Mouse (Mus musculus) heart, adult 8-10 months (tissue): ENCODE measurements at regions not wholly inside any gene's neighbourhood (a gene's known extent, or its start where the extent isn't known, plus 50 kb on each side); places are given as distances from the start of the nearest gene placed in this dataset.

Experiments used
- DNase-seq: peaks from one replicate; pipeline ENCODE4 v3.0.0; 2022; ENCODE audit warnings: low spot score

DNA sequence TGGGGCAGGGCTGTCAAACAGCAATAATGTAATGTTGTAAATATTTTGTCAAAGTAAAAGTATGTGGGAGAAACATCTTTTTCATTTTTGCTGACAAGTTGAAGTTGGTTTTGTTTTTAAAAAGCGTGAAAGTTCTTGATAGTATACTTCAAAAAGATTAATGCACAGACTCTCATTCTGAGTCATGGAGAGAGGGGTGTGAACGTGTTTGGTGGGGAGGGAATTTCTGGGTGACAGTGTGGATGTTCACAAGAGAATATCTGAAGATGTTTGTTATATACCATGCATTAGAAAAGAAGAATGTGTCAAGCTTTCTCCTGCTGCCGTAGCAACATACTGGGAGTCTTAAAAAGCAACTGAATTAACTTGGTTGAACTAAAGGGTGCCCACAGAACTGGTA, 57.0 kb downstream of the Rps29 start:
- no peak for DNase-seq

DNA sequence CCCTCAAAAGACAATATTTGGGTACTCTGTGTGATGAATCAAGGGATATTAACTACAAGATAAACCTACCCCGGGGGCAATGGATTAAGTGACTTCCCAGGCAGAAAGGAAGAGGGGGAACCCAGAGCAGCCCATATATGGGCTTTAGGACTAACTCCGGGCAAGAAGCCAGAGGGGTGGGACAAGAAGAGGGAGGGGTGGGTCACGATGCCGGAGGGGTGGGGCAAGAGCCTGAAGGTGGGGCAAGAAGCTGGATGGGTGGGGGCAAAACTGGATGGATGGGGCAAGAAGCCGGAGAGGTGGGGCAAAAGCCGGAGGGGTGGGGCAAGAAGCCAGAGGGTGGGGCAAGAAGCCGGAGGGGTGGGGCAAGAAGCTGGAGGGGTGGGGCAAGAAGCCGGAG, 64.1 kb downstream of the Rps29 start:
- DNase-seq, result no peak

DNA sequence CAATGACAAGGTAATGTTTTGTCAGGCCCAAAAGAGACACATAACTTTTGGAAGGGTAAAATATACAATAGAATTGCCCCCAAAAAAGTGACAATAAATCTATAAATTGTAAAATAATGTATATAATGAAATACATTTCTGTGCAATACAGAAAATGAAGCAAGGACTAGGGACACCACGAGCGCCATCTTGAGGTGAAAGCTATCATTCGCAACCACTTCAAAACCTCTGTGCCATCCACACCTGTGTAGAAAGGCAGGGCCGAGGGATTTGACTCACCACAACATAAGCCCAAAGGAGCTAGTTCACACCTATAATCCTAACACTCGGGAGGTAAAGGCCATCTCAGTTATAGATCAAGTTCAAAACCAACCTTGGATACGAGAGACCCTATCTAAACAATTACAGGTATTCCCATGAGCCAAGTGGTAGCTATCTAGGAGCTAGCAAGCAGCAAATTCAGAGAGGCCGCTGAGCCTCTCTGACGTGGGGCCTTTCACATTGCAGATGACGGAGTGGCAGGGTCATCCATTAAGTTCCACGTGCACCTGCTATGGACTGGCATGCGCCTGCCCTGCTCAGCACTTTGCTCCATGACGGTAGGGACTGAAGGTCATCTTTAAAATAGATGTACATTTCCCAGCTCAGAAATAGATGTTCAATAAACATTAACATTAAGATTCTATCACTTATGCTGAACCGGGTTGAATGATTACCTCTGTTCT, 65.8 kb downstream of the Rps29 start:
- no peak for DNase-seq

DNA sequence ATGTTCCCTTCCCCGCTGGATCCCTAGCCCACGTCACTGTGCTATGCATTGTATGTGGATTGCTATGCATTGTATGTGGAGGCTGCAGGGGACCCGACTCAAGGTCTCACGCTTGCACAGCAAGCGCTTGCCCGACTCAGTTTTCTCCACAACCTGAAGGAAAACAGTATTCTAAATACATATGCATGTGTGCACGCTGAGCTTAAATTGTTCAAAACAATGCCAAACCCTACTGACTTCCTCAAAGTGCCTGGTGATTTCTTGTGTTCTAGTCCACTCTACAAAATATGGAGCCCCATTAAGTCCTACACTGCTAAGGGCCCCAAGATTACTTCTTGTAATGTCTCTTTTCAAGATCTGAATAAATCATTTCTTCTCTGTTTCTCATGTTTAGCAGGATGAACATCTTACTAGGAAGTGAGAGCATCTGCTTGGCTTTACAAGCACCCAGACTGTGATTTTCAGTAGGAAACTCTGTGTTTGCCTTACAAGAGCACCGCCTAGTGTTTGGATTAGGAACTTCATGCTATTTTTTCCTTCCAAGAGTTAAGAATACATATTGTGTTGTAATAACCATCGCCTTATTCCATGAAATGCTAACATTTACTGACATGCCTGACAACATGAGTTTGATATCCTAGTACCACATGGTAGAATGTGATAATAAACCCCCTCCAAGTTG, 70.9 kb downstream of the Rps29 start:
- peak; percentile 6 for DNase-seq

DNA sequence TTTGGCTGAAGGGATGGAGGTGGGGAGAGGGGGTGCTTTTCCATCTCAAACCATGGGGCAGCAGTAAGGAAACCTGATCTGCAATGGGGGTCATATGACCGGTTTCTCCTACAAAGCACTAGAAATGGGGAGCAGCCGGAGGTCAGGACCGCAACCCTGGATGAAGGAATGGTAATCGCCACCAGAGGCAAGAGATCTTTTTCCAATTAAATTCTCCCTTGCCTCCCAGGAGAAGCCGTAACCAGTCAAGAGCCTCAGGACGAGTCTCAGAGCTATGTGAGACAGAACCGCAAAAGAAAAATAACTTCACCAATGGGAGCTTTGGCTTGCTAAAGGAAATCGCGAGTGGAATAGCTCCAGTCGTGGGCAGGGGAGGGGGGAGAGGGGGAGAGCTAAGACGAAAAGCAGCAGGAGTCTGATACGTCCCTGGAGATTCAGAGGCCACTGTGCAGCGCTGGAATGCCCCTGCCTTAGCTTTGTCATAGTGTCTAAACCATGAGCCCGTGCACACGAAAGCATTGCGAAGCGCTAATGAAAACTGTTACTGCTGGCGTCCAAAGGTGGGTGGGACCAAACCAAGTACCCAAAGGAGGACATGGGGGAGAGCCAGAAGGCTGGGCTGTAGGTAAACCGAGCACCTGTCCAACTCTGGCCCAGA, 73.3 kb downstream of the Rps29 start:
- no peak for DNase-seq

DNA sequence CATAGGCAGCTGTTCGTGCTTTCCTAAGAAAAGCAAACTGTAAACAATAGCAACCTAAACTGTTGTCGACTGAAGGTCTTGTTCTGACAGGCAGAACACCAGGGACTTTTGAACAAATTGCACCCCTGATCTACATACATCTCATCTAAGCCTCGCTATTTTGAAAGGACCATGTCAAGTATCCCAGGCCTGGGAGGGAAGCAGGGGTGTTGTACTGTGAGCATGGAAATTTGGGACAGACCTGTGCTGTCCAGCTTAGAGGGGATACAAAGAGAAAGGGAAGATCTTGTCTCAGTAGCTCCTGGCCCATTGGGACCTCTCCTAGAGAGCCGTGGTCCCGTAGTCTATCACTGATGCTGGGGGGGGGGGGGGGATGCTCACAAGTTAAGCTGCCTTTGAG, 74.3 kb downstream of the Rps29 start:
- no peak for DNase-seq

DNA sequence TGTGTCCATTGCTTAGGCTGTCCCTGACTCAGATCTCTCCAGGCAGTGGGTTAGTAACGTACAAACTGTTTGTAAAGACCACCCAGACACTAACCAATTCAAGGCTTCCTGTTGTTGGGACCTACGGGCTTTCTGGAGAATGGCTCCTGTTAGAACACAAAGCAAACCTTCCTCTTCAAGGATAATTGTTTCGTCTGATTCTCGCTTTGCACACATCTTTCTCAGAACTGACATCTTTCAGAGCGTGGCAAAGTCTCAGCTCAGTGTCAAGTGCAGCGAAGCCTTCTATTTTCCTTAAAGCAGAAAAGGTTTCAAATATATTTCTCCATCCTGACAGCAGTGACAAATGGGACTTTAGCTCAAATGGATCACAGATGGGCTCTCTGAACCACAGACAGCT, 76.9 kb downstream of the Rps29 start:
- DNase-seq, result no peak

DNA sequence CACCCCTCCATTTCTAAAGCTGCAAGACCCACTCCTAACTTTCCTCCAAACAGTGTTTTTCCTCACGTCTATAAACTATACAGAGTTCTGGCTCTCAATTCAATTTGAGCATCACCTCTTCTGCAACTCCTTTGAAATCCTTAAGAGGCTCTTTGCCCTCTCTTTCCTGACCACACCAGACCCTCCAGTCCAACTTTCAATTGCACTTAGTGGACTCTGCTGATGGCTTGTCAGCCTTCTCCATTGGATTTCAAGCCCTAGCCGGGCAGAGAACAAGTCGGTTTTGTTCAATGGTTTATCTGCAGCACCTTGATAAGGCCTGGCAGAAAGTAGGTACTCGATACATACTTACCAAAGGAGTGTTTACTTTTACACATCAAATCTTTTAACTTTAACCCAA, 119.4 kb downstream of the Rps29 start:
- no peak for DNase-seq

DNA sequence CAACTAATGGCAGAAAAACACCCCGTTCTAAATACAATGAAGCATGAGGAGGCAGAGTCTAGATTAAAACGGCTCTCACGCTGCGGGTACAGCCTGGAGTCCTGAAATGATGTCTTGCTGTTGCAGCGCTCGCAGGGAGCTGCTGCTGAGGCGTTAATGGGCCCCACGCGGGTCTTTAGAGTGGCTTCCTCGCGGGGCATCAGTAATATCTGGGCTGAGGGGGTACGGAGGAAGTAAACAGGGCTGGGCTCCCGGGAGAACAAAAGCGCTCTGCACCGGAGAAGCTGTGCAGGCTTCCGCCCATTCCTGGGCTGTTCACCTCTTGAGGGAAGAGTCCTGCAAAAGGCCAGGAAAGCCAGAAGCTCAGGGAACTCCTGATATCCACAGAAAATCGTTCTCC, 135.4 kb downstream of the Rps29 start:
- DNase-seq, result no peak

DNA sequence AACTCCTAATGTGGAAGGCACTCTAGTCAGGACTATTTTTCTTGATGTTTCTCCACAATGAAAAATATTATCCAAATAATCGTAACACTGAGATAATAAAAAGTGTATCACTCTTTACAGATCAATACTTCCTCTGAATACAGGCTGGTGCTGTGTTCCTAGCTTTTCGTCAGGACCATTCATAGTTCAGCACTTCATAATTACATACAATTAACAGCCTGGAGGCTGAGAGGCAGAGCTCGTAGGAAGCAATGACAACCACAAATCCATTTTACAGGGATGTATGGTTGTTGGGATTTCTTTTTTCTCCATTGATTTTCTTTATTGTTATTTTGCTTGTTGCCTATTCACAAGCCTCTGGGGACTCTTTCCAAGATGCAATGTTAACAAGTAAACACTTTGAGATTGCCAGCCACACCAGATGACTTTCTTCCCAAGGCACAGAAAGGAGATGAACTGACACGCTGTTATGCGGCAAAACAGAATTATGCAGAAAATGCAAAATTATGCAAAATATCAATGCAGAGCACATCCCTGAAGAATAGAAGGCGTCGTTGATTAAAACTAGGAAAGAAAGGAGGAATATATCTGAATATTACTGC, 142.2 kb downstream of the Rps29 start:
- DNase-seq, result no peak

DNA sequence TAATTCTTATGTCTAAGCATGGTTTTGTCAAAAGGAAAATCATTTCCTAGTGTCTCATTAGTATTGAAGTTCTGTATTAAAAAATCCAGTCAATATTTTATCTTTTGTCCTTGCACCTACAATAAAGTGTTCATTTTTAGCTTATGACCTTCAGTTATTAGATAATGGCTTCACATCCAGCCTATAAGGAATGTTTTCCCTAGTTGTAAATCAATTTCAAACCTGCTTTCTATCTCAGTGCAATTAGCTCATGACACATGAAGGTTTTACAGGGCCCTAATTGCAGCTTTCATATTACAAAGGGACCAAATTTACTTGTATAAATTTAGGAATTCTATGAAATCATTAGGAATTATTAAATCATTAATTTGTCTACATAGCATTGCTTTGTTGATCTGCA, 153.8 kb downstream of the Rps29 start:
- DNase-seq, result no peak

DNA sequence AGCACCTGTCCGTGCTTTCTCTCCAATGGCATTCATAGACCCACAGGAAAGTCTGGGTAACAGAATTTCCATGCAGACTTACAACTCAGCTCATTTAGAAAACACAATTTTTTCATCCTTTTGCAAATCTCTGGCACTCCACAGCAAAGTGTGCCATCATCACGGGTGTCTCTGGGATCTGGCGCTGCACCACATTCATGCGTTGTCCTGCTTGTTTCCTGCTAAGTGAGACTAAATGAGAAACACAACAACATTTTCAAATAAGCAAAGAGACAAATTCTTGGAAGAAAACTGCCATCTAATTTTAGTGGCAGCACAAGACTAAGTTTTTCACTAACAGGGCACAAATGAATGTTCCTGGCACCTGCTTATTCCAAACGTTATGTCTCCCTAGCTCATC, 156.9 kb downstream of the Rps29 start:
- no peak for DNase-seq

DNA sequence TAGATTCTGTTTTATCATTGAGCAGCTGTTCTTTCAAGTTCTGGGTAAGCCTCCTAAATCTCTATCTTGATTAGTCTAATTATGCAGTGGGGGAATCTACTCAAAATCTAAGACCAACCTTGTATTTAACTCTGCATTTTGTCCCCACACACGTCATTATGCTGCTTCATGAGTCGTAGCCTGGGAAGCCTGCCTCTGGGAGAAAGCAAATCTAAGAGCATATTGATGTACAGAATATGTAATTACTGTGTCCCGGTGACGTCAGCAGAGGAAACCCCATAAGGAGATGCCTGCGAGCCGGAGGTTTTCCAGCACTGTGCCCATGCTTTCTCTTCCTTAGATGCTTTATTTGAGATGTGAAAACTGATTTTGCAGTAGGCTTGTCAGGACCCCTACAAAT, 161.7 kb downstream of the Rps29 start:
- DNase-seq, result no peak

DNA sequence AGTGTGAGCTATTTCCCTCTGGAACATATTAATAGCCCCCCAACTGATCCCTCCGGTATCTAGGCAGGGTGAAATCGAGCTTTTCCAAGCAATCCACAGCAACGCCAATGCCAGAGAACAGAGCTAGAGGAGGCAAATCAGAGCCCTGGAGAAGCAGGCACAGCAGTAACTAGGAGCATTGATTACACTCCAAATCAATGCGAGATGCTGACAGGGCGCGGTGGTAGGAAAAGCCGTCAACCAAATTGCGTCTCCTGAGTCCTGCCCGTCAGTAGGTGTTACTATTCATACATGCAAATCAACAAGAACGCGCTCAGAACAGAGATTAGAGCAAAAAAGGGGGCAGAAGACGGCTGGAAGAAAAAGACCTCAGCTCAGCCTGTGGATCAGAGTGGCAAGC, 162.2 kb downstream of the Rps29 start:
- DNase-seq, result no peak

DNA sequence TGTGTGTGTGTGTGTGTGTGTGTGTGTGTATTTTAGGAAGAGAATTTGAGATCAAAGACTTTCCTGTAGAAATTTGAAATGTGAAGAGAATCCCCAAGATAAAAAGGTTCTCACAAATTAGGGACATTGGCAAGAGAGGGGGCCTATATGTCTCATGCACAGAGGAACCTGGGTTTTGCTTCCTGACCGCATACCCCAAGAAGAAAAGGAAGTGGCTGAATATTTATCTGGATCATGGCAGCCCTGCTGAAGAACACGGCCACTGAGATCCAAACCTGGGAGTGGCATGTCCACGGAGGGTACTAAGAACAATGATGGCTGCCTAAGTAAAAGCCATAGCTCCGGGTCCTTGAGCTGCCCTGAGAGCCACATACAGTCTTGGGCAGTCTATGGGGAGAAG, 178.3 kb downstream of the Rps29 start:
- no peak for DNase-seq

DNA sequence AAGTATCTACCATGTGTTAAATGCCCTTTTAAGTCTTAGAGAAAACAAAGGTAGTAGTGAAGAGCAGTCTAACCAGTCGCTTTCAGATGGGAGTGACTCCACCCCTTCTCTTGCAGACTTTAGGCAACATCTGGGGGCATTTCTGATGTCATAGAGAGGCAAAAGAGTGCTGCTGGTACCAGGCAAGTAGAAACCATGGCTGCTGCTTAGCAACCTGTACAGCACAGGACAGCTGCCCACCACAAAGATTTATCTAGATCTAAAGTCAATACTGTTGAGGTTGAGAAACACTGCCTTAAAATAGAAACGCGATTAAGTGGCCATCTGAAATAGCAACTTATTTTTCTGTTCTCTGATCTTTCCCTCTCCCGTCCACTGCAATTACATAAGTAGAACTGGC, 178.8 kb downstream of the Rps29 start:
- DNase-seq, result no peak

DNA sequence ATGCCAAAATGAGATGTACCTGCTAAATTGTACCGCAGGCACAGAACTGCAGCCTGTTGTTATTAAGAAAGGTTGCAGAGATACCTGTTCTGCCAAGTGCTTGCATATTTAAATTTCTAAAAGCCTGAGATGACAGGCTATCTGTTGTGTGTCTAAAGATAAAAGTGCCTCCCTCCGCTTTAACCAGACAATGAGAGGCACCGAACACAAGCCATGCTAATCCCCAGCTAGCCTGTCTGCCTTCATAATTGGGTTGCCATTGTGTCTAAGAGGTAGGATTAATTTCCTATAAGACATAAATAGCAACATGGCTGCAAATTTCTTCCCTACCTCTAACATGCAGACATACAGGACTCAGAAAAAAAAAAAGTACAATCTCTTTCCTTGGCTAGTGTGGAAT, 179.8 kb downstream of the Rps29 start:
- DNase-seq, result no peak

DNA sequence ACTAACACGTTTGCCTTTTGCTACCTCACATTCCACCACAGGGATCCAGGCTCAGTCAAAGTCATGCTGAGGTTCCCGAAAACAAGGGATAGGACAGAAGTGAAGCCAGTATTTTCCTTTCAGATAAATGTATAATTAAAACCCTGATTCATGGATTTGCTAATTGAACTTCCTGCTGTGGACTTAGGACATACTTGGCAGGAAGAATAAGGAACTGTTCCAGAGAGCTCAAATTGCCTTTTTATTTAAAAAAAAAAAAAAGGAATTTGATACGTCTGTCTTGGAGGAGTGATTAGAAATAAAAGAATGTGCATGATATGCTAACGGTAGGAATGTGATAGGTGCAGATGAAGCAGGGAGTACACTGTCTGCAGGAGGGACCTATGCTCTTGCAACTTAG, 181.7 kb downstream of the Rps29 start:
- no peak for DNase-seq

DNA sequence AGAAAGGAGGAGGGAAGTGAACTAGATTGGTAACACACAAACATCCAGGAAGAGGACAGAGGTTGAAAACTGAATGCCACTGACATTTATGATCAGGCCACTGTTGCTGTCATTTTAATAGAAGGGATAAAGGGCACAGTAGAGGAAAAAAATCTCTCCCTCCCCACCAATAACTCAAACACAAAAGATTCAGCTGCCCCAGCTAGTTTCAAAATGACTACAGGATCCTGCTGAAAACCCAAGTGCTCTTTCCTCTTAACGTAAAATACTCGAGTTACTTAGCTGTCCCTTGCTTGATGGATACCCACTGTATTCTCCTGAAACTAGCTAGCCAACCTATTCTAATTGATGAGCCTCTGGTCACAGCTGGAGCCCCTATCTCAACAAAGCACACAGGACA, 211.7 kb downstream of the Rps29 start:
- no peak for DNase-seq

DNA sequence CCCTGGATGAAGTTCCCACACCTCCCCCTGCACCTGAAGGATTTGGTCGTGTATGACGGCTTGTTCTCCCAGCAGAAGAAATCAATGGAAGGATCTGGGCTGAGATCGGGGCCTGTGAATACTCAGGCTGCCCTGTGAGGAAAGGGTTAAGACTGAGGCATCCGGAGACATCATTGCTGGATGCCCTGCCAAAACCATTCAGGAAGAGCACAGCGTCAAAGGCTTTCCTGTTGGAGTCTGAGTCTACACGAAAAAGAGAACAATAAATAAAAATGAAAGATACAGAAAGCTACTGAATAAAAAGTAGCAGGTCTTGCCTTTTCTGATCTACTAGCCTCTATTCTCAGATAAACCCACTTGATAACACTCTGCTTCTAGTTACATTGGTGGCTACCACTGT, 248.4 kb downstream of the Rps29 start:
- DNase-seq, result no peak

DNA sequence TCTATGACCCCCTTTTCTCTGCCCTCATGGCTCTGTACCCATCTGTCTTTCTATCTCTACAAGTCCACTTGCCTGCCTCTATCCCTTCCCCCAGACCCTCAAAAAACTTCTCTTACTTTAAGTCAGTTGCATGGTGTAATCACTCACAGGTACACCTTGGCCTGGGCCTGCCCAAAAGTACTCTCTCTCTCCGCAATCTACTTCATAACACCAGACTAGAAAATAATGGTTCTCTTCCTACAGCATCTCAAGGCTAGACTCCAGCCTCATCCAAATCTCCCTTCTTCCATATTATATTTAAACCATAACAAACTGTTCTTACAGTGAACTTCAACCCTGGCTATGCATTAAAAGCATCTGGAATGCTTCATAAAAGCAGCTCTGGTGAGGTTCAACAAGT, 254.2 kb downstream of the Rps29 start:
- DNase-seq, result no peak

DNA sequence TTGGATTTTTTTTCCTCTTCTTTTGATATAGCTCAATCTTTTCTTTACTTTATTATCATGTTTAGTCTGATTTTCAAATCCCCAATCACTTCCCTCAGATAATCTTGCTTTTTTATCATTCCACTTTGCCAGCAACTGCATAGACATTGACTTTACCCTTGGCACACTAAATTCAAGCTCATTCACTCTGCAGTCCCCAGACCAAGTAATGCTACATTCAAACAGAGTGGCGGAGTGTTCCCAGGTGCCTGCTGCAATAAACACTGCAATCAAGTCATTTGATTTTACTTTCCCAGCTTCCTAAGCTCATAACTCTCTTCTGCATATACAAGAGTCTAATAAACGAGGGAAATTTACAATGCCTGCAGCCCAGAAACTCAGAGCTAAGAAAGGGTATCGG, 269.8 kb downstream of the Rps29 start:
- DNase-seq, result no peak

DNA sequence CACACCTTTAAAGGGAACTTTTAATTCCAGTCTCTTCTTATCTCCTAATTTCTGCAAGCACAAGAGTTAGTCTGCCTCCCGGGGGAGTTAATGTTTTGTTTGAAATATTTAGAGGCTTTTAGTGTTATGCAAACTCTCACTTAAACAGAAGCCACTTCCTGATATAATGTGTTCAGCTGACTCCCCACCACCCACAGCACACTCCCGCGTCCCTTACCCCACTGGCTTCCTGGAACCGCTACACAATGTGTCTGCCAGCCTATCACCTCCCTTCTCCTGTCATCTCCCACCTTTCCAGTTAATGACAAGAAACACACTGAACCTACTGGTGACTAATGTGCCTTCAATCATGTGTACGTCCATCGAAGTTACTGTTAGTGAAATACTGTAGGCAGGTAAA, 276.5 kb downstream of the Rps29 start:
- no peak for DNase-seq
